Mouse (Mus musculus): Measurements from ENCODE around the gene Gm20388.
"Not testable (repeated sequence)": the region's sequence is repeated elsewhere in the genome, so short reads cannot be mapped to it uniquely, and the experiment has no call there.

DNA sequence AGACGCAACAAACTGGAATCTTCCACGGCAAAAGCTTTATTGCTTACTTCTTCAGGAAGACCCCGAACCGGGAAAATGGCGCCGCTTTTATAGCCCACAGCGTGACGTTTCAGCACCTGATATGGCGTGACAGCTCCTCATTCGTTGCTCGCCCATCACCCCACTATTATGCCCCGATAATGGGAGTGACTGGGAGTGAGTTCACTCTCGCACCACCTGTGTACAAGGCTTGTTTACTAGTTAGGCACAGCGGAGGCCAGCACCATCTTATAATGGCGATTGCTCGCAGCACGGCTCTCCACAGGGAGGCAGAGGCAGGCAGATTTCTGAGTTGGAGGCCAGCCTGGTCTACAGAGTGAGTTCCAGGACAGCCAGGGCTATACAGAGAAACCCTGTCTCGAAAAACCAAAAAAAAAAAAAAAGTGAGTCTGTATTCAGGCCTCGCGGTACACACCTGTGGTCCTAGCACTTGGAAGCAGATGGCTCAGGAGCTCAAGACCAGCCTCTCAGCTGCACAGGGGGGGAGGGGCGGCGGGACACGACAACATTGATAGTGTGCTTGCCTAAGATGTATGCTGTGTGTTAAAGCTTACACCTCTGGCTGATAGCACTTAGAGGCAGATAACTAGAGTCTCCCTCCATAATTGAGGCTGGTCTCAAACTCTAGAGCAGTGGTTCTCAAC lies 3134.2 kb downstream of the Gm20388 start:
- not testable (repeated sequence) for TF ChIP-seq CTCF, POLR2A (IDR thresholded peaks at IDR 0.05; ENCODE audit: extremely low read depth, insufficient read depth, low read length)

All from cortical plate, adult 2 months (tissue).